ENCODE assay signal across 9 mouse cellular contexts in genomic region chr13:111771232-111771631, GRCm38 (mm10). TPM values are rescaled to one million over a fixed set of nuclear protein-coding genes. Genes with fewer than 3 reads are reported as not detected.
A peak's percentile ranks its signal among the peaks of the same experiment; 100 is the strongest.
DNase-seq lines count a peak whose midpoint lies in the region; ATAC-seq and TF ChIP-seq lines count a peak whose summit lies in the region.
"Had no signal": no experiment of that assay in that cellular context is flagged by ENCODE, and none has a peak within 500 bp of the region (broad histone marks: within the 10 kb centered on the region; RNA-seq: fewer than 3 reads in every experiment).

No protein-coding gene starts in this region.

- H3K27ac ChIP-seq in stomach, postnatal 0 days (replicated peaks): no peak overlapping the region
- H3K27ac ChIP-seq: macrophage had no signal

- peak; percentile 88 to 89 for ATAC-seq in hematopoietic stem cell, adult 5-6 weeks (replicated peaks in 1 of 2; ENCODE audit: insufficient read depth in 1 of 2, low FRiP score in 2 of 2, low TSS enrichment in 1 of 2, low read depth in 1 of 2, poor library complexity in 2 of 2, severe bottlenecking in 2 of 2)
- peak; percentile 80 for ATAC-seq in stomach, postnatal 0 days (ENCODE audit: low FRiP score, low TSS enrichment)

- no peak for TF ChIP-seq EP300 in stomach, postnatal 0 days (optimal IDR thresholded peaks at IDR 0.05)

- H3K4me3 ChIP-seq in stomach, postnatal 0 days (ENCODE audit: low read depth, low read length): no peak overlapping the region

- WGBS in stomach, postnatal 0 days: 49% methylated on average over 7 of the region's 7 CpGs

- peaks cover 23% of the 10 kb centered on the region for H3K36me3 ChIP-seq in stomach, postnatal 0 days (ENCODE audit: control insufficient read depth, insufficient read depth, low read length)

- H3K27me3 ChIP-seq in stomach, postnatal 0 days (ENCODE audit: control insufficient read depth, insufficient read depth, low read length): no peaks in the 10 kb centered on the region

- no peaks in the 10 kb centered on the region for H3K4me1 ChIP-seq in stomach, postnatal 0 days (replicated peaks; ENCODE audit: control insufficient read depth, insufficient read depth)

- H3K4me2 ChIP-seq in stomach, postnatal 0 days (replicated peaks; ENCODE audit: low read depth): no peak overlapping the region

- H3K9me3 ChIP-seq in stomach, postnatal 0 days (ENCODE audit: control insufficient read depth, low read length): no peaks in the 10 kb centered on the region

- H3K9ac ChIP-seq in stomach, postnatal 0 days (ENCODE audit: low read length): no peak overlapping the region

- peak; percentile 36 for DNase-seq in kidney, adult 11 months
- no peak for DNase-seq in kidney, adult 18-20 months
- DNase-seq in adipocyte (ENCODE audit: low spot score): peak; percentile 49
- peak; percentile 32 for DNase-seq in embryo, embryonic 11.5 days (ENCODE audit: low read depth, low spot score)
- peak; percentile 31 to 35 for DNase-seq in layer of hippocampus, postnatal 36 days
- peak; percentile 32 for DNase-seq in mesoderm, embryonic 11.5 days (ENCODE audit: low read depth, low spot score)
- DNase-seq in stomach, postnatal 0 days (ENCODE audit: low spot score): peak; percentile 68

- peak; percentile 92 for TF ChIP-seq CTCF in stomach, postnatal 0 days (IDR thresholded peaks at IDR 0.05; ENCODE audit: low read depth)

RNA-seq across cellular contexts. Expression of gene Map3k1, which starts 37.6 kb away (rescaled TPM):
- 32.5 and 65.6 TPM in 2 replicates for total RNA-seq in hematopoietic stem cell, adult 5-6 weeks (2017)
- total RNA-seq in layer of hippocampus, postnatal 36 days (2021): 10 to 100 TPM; 12.2 to 17.1 TPM
- 12.9 and 13.3 TPM in 2 replicates for polyA plus RNA-seq in stomach, postnatal 0 days (2015; fragmentation: Nextera tagmentation; extraction: Ambion mirVana)
